Mouse (Mus musculus): ENCODE results near the gene Rwdd2a.
A peak's percentile ranks its signal among the peaks of the same experiment; 100 is the strongest.

Gene Rwdd2a

DNA sequence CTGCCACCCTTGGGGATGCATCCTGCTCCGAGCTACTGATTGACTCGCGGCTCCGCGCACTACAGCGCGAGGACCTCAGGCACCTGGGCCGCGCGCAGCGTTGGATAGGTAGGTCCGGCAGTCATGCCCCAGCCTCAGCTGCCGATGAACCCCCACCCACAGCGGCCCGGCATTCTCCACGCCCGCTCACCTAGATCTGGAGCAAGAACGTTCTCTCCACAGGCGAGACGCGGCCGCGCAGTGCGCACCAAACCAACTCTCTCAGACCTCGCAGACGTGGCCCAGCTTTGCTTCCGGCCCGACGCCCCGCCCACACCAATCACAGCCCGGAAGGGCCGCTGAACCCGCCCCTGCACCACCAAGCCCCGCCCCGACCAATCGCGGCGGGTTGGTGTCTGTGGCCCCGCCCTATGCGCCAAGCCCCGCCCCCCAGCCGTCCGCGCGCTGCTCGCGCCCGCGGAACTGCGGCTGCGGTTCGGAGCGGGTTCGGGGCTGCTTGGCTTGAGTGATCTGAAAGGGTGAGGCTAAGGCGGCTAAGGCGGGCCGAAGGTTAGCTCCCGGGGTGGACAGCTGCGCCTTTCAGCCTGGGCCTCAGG, at the start of gene Rwdd2a, which contains the start of gene Pgm3:
Rwdd2a (plus strand) TSS at position 452 of the 596 bp plus-strand sequence.
Pgm3 (minus strand) TSS at position 303 of the 596 bp plus-strand sequence.
- DNase-seq (ENCODE audit: low spot score in 2 of 2): peak; percentile 90 to 98

DNA sequence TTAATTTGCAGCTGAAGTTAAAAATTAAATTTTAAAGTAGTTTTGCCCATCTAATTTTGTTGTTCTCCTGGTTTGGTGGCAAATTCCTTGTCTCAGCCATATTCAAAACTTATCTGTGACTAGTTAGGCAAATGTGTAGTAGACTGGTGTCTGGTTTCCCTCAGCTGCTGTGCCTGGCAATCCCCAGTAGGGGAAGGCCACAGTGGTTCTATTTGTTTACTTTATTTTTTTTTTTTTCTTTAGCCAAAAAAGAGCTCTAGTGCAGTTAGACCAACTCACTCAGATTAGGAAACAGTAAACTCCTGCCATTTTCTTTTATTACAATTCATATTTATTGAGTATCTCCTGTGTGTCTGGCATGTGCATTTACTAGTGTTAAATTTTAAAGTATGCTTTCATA, 49.5 kb upstream of the Rwdd2a start:
- DNase-seq (ENCODE audit: low spot score in 2 of 2): no peak

DNA sequence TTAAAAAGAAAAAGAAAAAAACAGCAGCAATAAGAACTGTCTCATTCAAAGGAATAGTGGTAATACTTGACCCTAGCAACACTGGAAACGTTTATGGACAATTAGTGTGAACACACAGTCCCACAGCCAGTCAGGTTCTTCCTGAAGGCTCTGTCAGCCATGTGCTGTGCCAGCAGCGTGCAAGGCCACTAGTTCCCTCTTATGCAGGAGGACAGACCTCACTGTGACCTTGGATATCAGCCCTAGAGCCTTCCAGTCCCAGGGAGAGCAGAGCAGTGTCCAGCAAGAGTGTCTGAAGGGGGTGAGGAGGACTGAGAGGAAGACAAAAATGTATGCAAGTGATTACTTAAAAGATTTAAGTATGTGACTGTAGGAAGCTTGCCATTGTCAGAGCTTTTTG, 46.2 kb upstream of the Rwdd2a start:
- no peak for DNase-seq (ENCODE audit: low spot score in 2 of 2)

DNA sequence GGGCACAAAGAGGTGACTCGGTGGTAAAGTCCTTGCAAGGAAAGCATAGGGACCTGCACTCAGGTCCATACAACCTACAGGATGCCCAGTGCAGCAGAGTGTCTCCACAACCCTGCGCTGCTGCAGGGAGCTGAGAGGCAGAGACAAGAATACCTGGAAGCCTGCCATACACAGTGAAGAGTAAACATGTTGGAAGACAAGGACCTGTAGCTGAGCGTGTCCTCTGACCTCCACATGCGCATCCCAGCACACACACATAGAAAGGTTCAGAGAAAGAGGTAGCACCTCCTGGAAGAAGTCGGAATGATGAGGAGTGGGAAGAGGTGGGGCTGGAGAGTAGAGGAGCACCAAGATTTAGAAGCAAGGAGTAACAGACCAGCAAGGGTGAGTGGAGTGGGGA, 37.7 kb upstream of the Rwdd2a start:
- DNase-seq (ENCODE audit: low spot score in 2 of 2): no peak

DNA sequence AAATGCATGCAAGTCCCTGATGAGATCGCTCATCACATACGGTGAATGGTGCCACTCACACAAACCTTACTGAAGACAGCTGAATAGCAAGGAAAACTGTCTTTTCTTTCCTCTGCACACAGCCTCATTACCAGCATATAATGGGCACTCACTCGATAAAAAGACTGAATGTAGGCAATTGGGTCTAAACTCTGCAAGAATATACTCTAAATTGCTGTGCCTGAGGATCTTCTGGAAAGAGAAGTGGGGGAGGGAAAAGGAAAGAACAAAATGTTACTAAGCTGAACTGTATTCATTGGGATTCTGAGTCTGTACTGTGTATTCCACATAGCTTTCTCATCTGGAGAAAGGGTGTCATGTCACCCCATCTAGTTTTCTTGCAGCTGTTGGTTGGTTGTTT, 28.3 kb upstream of the Rwdd2a start:
- no peak for DNase-seq (ENCODE audit: low spot score in 2 of 2)

DNA sequence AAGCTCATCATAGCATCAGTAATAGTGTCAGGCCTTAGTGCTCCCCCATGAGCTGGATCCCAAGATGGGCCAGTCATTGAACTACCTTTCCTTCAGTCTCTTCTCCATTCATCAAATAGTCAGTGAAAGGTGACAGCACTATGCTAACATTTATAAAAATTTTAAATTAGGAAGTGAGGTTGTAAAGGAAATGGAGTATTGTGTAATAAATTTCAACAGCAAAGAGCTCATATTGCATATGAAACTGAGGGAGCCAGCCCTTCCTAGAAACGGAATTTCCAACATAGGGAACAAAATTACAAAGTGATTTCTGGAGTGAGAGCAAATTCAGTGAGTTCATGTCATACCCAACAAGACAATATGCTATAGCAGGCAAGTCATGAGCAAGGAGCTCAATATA, 27.2 kb upstream of the Rwdd2a start:
- no peak for DNase-seq (ENCODE audit: low spot score in 2 of 2)

DNA sequence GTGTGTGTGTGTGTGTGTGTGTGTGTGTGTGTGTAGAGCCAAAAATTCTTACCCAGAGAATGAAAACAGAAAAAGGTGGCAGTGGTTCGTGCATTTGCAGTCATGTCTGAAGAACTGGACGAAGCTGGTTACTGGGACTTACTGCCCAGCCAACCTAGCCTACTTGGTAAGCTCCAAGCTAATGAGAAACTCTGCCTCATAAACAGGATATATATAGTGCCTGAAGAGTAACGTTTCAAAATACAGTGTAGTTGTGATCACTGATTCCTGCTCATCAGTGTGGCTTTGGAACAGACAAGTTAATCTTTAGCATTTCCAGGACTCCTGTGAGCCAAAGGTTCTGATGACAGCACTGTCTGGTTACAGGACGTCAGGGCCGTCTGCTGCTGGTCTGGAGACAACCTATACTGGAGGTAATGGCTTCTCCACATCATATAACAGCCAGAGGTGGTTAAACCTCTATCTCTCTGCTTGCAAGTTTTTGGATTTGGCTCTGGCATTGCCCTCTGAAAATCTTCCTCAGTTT, 22.1 kb upstream of the Rwdd2a start:
- no peak for DNase-seq (ENCODE audit: low spot score in 2 of 2)

DNA sequence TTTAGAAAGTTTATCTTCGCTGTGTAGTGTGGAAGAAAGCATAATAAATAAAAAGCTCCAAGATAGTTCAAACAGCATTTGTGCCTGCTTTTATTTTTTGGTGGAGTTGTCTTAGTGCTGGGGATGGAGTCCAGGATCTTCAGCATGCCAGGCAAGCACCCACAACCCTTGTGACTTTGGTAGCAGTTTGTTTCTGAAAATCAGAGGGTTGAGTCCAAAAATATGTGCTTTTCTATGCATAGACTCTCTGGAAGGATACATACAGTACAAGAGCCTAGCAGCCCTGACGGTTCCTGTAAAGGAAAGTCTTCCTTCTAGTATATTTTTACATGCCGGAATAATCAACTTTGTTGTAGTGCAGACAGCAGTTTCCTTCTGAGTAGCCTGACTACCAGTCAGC, 21.1 kb upstream of the Rwdd2a start:
- no peak for DNase-seq (ENCODE audit: low spot score in 2 of 2)

DNA sequence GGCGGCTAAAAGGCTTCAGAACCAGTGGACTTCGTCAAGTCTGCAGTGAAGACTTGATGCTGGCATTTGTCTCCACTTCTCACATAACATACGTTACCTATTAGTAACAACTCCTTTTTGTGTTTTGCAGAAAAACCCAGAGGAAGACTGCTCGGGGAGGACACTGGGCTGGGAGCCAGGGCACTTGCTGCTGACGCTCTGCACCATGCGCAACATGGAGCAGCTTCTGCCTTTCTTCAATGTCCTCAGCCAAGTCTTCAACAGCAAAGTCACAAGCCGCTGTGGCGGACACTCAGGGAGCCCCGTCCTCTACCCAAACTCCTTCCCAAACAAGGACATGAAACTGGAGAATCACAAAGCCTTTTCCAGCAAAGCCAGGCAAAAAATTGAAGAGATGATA, 17.9 kb upstream of the Rwdd2a start:
- no peak for DNase-seq (ENCODE audit: low spot score in 2 of 2)

DNA sequence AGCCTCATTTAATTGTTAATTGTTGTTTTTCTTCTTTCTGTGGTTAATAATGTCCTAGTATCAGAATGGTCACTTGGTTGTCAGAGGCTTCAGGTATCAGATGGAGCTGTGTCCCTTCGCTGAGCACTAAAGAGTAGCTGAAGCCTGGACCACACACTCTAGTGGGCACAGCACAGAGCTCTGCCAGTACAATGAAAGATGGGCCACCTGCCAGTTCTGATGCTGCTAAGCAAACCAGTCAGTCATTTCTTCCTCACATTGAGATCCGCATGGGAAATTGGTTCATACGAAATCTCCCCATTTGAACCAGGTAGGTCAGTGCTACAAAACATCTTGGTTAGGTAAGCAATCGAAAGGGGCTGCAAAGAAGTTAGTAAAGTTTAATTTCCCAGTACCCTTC, 17.1 kb upstream of the Rwdd2a start:
- no peak for DNase-seq (ENCODE audit: low spot score in 2 of 2)

DNA sequence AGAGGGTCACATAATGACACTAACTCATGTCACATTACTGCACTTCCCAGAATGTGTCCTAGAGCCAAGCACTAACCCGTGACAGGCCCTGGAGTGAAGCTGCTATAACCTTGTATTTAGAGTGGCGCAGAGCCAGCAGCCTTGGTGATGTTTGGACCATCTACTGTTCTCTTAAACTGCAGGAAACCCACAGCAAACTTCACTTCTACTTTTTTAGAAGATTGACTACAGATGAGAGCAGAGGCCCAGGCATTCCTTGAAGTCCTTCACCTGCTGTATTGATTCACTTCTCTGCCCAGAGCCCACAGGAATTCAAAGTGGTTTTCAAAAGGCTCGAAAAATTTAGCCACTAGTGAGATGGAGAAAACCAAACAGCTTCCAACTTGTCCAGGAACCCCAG, 11.2 kb upstream of the Rwdd2a start:
- no peak for DNase-seq (ENCODE audit: low spot score in 2 of 2)

DNA sequence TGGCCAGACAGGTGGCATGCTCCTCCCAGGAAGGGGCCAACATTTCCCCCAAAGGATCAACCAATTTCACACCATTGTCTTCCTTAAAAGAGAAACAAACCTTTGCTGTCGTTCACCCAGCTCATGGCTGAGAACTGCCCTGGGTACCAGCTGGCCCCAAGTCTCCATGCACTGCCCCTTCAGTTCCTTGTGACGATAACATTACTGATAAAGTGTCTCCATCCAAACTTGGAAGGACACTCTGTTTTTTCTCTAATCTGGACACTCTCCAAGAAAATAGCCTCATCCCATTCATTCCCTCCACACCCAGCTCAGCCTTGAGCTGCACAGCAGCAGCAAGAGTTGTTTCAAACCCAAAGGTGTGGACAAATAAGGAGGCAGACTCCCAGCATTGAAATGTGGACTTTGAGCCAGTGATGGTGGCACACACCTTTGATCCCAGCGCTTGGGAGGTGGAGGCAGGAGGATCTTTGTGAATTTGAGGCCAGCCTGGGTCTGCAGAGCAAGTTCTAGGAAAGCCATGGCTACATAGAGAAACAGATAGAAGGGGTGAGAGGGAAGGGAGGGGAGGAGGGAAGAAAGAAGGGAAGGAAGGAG, 2.4 kb upstream of the Rwdd2a start:
- DNase-seq (ENCODE audit: low spot score in 2 of 2): no peak

DNA sequence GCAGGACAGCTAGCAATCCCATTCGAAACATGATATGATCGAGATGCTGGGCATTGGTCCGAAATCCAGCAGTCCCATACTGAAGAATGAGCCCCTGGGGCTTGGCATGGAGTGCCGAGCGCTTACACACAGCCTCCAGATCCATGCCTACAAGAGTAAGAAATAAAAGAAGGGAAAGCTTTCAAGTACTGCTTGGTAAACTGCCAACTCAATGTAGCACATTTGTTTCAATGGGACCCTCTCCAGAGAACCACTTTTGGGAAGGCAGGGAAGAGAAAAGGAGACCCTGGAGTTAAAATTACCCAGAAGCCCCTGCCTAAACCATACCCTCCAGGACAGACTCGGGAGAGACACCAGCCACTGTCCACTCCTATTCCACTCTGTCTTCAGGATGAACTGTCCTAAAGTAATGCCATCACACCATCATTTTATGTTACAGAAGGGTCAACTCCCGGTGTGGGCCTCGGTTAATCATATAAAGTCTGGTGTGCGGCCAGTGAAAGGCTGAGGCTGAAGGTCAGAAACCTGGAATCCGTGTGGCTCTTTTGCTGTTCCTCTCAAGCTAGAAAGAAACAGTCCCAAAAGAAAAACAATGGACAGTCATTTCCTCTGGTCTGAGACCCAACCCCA, 1.4 kb upstream of the Rwdd2a start:
- no peak for DNase-seq (ENCODE audit: low spot score in 2 of 2)

DNA sequence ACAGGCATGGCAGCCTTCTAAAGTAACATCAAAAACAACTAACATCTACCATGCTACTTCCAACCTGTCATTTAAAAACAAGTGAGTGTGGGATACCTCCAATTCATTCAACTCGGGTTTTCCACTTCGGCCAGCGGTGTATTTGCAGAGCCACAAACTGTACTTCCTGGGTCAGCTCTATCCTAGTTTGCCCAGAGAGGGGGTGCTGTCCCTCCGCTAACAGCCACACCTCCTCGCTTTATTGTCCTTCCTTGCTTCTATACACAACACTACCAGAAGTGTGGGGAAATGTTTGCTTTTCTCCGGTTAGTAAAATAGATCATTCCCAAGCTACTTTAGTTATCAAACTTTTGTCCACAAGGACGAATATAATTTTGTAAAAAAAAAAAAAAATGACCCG, 845 bp upstream of the Rwdd2a start:
- no peak for DNase-seq (ENCODE audit: low spot score in 2 of 2)

DNA sequence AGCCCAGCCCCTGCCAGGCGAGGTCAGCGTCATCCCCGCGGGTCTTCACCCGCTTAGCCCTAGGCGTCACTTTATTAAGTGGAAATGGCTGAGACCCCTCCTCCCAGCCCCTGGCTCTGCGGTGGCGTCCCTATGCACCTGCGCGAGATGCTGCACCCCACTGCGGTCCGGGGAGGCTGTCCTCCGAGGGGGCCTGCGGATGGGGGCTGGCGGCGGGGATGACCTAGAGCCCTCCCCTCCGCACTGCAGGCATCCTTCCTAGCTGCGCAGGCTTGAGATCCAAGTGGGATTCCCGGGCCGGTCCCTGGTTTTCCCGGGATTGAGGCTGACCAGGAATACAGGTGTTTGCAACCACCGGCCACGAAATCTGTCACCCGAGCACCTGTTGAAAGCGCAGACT, 405 bp downstream of the Rwdd2a start:
- peak in 1 of 2 experiments; percentile 54 for DNase-seq (ENCODE audit: low spot score in 2 of 2)

DNA sequence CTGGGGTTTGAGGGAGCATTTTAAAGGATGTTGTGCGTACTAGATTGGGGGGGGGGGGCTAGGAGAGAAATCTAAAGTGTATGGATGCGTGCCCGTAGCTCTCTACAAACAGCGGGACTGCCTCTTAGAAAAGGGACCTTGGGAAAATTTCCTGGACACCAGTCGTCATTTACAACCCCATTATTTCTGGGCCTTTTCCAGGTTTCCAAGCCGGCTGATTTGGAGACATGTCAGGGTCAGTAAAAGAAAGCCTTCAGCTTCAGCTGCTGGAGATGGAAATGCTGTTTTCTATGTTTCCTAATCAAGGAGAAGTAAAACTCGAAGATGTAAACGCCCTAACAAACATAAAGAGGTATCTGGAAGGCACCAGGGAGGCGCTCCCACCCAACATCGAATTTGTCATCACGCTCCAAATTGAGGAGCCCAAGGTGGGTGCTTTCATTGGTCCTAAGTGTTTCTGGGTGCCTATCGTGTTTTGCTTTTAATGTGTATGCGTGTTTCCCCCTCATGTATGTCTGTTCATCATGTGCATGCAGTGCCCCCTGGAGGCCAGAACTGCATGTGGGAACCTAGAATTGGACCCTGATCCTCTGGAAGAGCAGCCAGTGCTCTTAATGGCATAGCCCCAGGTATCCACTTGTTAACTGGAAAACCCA, 973 bp downstream of the Rwdd2a start:
- DNase-seq (ENCODE audit: low spot score in 2 of 2): peak; percentile 74 to 90

DNA sequence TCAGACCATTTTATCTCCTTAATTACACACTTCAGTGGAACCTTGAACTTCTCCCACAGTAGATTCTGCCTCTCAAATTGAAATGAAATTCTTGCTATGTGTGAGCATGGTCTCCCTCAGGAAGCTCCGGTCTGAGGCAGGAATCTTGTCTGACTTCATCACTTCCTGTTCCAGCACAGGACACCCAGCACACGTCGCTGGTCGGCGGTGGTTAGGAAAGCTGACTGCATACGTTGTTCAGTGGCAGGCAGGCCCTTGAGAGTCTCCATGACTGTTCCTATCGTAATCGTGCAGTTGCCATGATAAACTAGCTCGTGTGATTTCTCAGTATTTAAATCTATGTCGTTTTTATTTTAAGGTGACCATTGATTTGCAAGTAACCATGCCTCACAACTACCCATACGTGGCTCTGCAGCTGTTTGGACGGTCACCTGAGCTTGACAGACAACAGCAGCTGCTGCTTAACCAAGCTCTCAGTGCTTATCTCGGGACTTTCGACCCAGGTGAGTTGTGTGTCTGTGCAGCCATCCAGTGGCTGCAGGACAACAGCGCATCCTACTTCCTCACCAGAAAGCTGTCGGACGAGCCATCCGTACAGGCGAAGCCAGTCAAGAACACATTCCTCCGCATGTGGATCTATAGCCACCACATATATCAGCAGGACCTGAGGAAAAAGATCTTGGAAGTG, 2.0 kb downstream of the Rwdd2a start:
- DNase-seq (ENCODE audit: low spot score in 2 of 2): no peak

DNA sequence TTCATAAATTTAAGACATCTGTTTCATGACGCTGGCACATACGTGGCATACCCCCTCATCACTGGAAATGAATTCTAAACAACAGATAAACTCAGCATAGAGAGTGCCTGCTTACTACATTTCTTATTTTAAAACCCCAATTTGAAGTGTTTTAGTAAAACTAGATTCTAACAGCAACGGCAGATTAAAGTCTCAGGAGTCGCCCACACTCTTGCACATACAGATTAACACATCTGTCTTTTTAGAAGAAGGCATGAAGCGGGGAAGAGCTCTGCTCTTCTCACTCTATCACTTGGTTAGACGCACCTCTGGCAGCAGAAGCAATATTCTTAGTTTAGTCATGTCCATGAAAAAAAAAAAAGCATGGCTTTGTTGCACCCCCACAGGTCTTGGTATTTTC, 3.4 kb downstream of the Rwdd2a start:
- no peak for DNase-seq (ENCODE audit: low spot score in 2 of 2)

DNA sequence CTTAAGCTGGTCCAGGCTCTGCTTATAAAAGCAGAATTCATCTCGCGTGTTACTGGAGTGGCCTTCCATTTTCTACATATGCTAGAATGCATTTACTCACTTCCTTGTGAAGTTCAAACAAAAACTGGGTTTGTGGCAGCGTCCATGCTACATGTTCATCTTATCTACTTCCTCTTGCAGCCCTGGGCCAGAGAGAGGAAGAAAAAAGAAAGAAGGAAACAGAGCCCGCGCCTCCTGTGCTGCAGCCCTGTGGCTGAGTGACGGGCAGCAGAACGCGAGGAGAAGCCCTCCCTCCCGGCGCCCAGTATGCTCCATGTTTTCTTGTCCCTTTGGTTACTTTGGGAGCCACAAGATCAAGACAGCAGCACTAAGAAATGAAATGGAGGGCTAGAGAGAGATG, 7.9 kb downstream of the Rwdd2a start:
- DNase-seq (ENCODE audit: low spot score in 2 of 2): peak in 1 of 2 experiments; percentile 28

DNA sequence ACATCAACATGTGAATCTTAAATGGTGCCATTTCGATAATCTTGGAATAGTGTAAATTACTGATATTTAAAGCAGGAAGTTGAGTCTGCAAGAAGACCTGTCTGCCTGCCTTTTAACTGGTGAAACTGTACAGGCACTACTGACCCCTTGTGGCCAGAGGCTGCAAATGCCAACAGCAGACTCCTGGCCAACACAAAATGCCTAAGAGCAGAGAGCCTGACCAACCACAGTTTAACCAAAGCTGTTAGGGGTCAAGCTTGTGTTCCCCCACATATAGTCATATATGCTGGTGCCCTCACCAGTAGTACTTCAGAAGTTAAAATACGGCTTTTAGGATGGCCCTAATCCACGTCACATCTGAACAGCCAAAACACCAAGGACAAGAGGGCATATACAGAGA, 11.9 kb downstream of the Rwdd2a start:
- DNase-seq (ENCODE audit: low spot score in 2 of 2): peak; percentile 48 to 75

DNA sequence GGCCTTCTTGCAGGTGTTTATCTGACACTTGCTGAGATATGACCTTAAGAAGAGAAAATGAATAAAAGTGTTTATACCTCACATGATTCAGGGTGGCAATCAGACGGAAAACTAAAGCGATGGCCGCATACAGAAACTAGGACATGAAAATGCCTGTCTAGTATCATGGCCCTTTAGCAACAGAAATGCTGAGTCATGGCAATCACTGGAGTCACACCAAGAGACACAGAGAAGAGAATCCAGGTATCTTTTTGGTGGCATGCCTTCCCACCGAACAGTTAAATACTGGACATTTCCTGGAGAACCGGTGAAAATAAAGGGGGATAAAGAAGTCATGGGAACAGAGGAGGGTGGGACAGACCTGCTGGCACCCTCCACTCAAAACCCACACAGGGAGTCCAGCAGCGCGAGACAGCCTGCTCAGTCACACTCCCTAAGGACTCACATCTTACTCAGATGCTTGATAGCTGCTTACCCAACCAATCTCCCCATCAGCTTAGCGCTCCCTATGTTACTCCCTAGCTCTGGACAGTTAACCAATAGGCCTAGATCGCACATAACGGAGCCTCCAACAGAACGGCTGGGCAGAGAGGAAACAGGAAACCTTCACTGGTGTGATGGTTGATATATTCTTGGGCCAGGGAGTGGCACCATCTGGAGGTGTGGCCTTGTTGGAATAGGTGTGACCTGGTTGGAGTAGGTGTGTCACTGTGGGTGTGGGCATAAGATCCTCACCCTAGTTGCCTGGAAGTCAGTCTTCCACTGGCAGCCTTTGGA, 15.4 kb downstream of the Rwdd2a start:
- no peak for DNase-seq (ENCODE audit: low spot score in 2 of 2)
